Mouse (Mus musculus): Measurements from ENCODE around the gene Nubp2. TPM values are rescaled to one million over a fixed set of nuclear protein-coding genes. Genes with fewer than 3 reads are reported as not detected.

Nubp2 gene
- polyA plus RNA-seq, 1 experiment from 2014 or later = 56.5 TPM

GRCm38 (mm10) chr17:24878117-24878397 lies 8.1 kb downstream of the Nubp2 start:
- DNase-seq = no peak
- H3K9me3 ChIP-seq (ENCODE audit: low read depth, low read length) = no peaks in the 10 kb centered on the region
- H3K4me1 ChIP-seq (ENCODE audit: insufficient read depth) = no peaks in the 10 kb centered on the region
- H3K4me2 ChIP-seq = no peak overlapping the region
- no peak overlapping the region for H3K9ac ChIP-seq
- no peak for TF ChIP-seq CTCF (IDR thresholded peaks at IDR 0.05; ENCODE audit: low read depth)
- H3K36me3 ChIP-seq (ENCODE audit: insufficient read depth) = peaks cover 10% of the 10 kb centered on the region; the same call in 1 of the 2 replicates
- no peaks in the 10 kb centered on the region for H3K27me3 ChIP-seq (ENCODE audit: insufficient read depth, low read length)
- peak overlapping the region; percentile 54 for H3K27ac ChIP-seq (ENCODE audit: low read depth)
- H3K4me3 ChIP-seq (ENCODE audit: low read depth, low read length) = no peak overlapping the region
- WGBS = 26% methylated on average over 5 of the region's 5 CpGs
- ATAC-seq (ENCODE audit: insufficient read depth) = 0 out of 2 replicates have a peak, but pooled peaks have one; percentile 26

- WGBS = 43% methylated on average over 10 of the region's 10 CpGs
- Histone ChIP-seq H3K4me3 (ENCODE audit: low read depth, low read length) (no peak overlapping the region), H3K4me2 (no peak overlapping the region), H3K27ac (ENCODE audit: low read depth) (peak overlapping the region; percentile 54), H3K27me3 (ENCODE audit: insufficient read depth, low read length) (no peaks in the 10 kb centered on the region), H3K9me3 (ENCODE audit: low read depth, low read length) (no peaks in the 10 kb centered on the region), H3K9ac (peak overlapping the region; percentile 16), H3K36me3 (ENCODE audit: insufficient read depth) (0 out of 2 replicates have a peak, but pooled peaks cover 5% of the 10 kb centered on the region), H3K4me1 (ENCODE audit: insufficient read depth) (no peaks in the 10 kb centered on the region)
- TF ChIP-seq CTCF (IDR thresholded peaks at IDR 0.05; ENCODE audit: low read depth) = no peak
- ATAC-seq (ENCODE audit: insufficient read depth) (no peak), DNase-seq (no peak)
These were observed 8.6 kb downstream of the Nubp2 start for GRCm38 (mm10) chr17:24877336-24878116.

GRCm38 (mm10) chr17:24874989-24875388 lies 11.2 kb downstream of the Nubp2 start:
- H3K4me2 ChIP-seq = no peak overlapping the region

GRCm38 (mm10) chr17:24874405-24874745 lies 11.8 kb downstream of the Nubp2 start:
- 31% methylated on average over 1 of the region's 1 CpGs for whole genome bisulfite sequencing

More at GRCm38 (mm10) chr17:24874989-24875388, 11.2 kb downstream of the Nubp2 start:
- ATAC-seq (ENCODE audit: insufficient read depth) = no peak
- DNase-seq = no peak
- WGBS = 75% methylated on average over 8 of the region's 8 CpGs
- Histone ChIP-seq H3K9me3 (ENCODE audit: low read depth, low read length) (no peaks in the 10 kb centered on the region), H3K9ac (no peak overlapping the region), H3K27ac (ENCODE audit: low read depth) (no peak overlapping the region), H3K36me3 (ENCODE audit: insufficient read depth) (no peaks in the 10 kb centered on the region), H3K27me3 (ENCODE audit: insufficient read depth, low read length) (no peaks in the 10 kb centered on the region), H3K4me3 (ENCODE audit: low read depth, low read length) (no peak overlapping the region), H3K4me1 (ENCODE audit: insufficient read depth) (no peaks in the 10 kb centered on the region)
- TF ChIP-seq CTCF (IDR thresholded peaks at IDR 0.05; ENCODE audit: low read depth) = no peak

GRCm38 (mm10) chr17:24873695-24874404 lies 12.3 kb downstream of the Nubp2 start:
- Histone ChIP-seq H3K4me1 (ENCODE audit: insufficient read depth) (no peaks in the 10 kb centered on the region), H3K4me2 (no peak overlapping the region), H3K36me3 (ENCODE audit: insufficient read depth) (no peaks in the 10 kb centered on the region), H3K27ac (ENCODE audit: low read depth) (no peak overlapping the region), H3K9ac (no peak overlapping the region), H3K9me3 (ENCODE audit: low read depth, low read length) (no peaks in the 10 kb centered on the region), H3K27me3 (ENCODE audit: insufficient read depth, low read length) (no peaks in the 10 kb centered on the region), H3K4me3 (ENCODE audit: low read depth, low read length) (no peak overlapping the region)
- ATAC-seq (ENCODE audit: insufficient read depth) (no peak), DNase-seq (no peak)
- 39% methylated on average over 4 of the region's 4 CpGs for WGBS
- no peak for TF ChIP-seq CTCF (IDR thresholded peaks at IDR 0.05; ENCODE audit: low read depth)

More at GRCm38 (mm10) chr17:24874405-24874745, 11.8 kb downstream of the Nubp2 start:
- H3K9ac ChIP-seq = no peak overlapping the region
- no peaks in the 10 kb centered on the region for H3K9me3 ChIP-seq (ENCODE audit: low read depth, low read length)
- no peak overlapping the region for H3K27ac ChIP-seq (ENCODE audit: low read depth)
- ATAC-seq (ENCODE audit: insufficient read depth) = no peak
- DNase-seq = no peak
- no peak overlapping the region for H3K4me3 ChIP-seq (ENCODE audit: low read depth, low read length)
- no peaks in the 10 kb centered on the region for H3K27me3 ChIP-seq (ENCODE audit: insufficient read depth, low read length)
- TF ChIP-seq CTCF (IDR thresholded peaks at IDR 0.05; ENCODE audit: low read depth) = no peak
- H3K4me1 ChIP-seq (ENCODE audit: insufficient read depth) = no peaks in the 10 kb centered on the region
- no peak overlapping the region for H3K4me2 ChIP-seq
- H3K36me3 ChIP-seq (ENCODE audit: insufficient read depth) = no peaks in the 10 kb centered on the region

- ATAC-seq (ENCODE audit: insufficient read depth) (no peak), DNase-seq (no peak)
- Histone ChIP-seq H3K4me1 (ENCODE audit: insufficient read depth) (no peaks in the 10 kb centered on the region), H3K9ac (no peak overlapping the region), H3K27me3 (ENCODE audit: insufficient read depth, low read length) (no peaks in the 10 kb centered on the region), H3K36me3 (ENCODE audit: insufficient read depth) (0 out of 2 replicates have a peak, but pooled peaks cover 3% of the 10 kb centered on the region), H3K4me2 (no peak overlapping the region), H3K9me3 (ENCODE audit: low read depth, low read length) (no peaks in the 10 kb centered on the region), H3K4me3 (ENCODE audit: low read depth, low read length) (no peak overlapping the region), H3K27ac (ENCODE audit: low read depth) (no peak overlapping the region)
- TF ChIP-seq CTCF (IDR thresholded peaks at IDR 0.05; ENCODE audit: low read depth) = no peak
- 88% methylated on average over 10 of the region's 10 CpGs for WGBS
These were observed 18.2 kb downstream of the Nubp2 start for GRCm38 (mm10) chr17:24867914-24868313.

- no peak for TF ChIP-seq CTCF (IDR thresholded peaks at IDR 0.05; ENCODE audit: low read depth)
- Histone ChIP-seq H3K4me1 (ENCODE audit: insufficient read depth) (no peaks in the 10 kb centered on the region), H3K27ac (ENCODE audit: low read depth) (no peak within 1 kb of the TSS), H3K9ac (no peak within 1 kb of the TSS), H3K9me3 (ENCODE audit: low read depth, low read length) (no peaks in the 10 kb centered on the region), H3K36me3 (ENCODE audit: insufficient read depth) (peaks cover 15% of the 10 kb centered on the region; the same call in 1 of the 2 replicates), H3K4me3 (ENCODE audit: low read depth, low read length) (no peak within 1 kb of the TSS), H3K27me3 (ENCODE audit: insufficient read depth, low read length) (no peaks in the 10 kb centered on the region), H3K4me2 (no peak within 1 kb of the TSS)
- DNase-seq (no peak), ATAC-seq (ENCODE audit: insufficient read depth) (no peak)
- 88% methylated on average over 8 of the region's 8 CpGs for WGBS
These were observed 20.4 kb downstream of the Nubp2 start, which contains the start of gene Igfals for GRCm38 (mm10) chr17:24865776-24866175. Gene Igfals (plus strand): TSS chr17:24865997.

All from lung, embryonic 14.5 days (tissue).